Mouse (Mus musculus) limb, embryonic 11.5 days (tissue): ENCODE results near the gene Rgs16. TPM values are rescaled to one million over a fixed set of nuclear protein-coding genes. Genes with fewer than 3 reads are reported as not detected.
"Not testable (repeated sequence)": the region's sequence is repeated elsewhere in the genome, so short reads cannot be mapped to it uniquely, and the experiment has no call there.

Source experiments
- ATAC-seq: fragments of 200-750 bp; cut with Nextera tagmentation; 2 replicates; pipeline ENCODE4 v1.8.0; 2017; ENCODE audit warnings: low read depth; ENCODE audit not compliant: insufficient number of reproducible peaks, low FRiP score, low TSS enrichment
- DNase-seq: peaks from one replicate; pipeline ENCODE4 v3.0.0-alpha.2; 2015; ENCODE audit warnings: low spot score
- H3K27ac ChIP-seq: fragments of 300-500 bp; sonication (generic); replicated peaks from 2 replicates; pipeline ENCODE4 v1.5.1; 2014; ENCODE audit warnings: low read depth, mild to moderate bottlenecking, low read length
- H3K27me3 ChIP-seq: fragments of 300-500 bp; sonication (generic); 2 replicates; pipeline ENCODE4 v1.6.1; 2014; ENCODE audit warnings: mild to moderate bottlenecking, low read length, mixed read lengths; ENCODE audit not compliant: control insufficient read depth, insufficient read depth
- H3K36me3 ChIP-seq: fragments of 300-500 bp; sonication (generic); 2 replicates; pipeline ENCODE4 v1.6.1; 2014; ENCODE audit warnings: mild to moderate bottlenecking, low read length, moderate library complexity, mixed read lengths; ENCODE audit not compliant: control insufficient read depth, insufficient read depth
- H3K4me1 ChIP-seq: fragments of 300-500 bp; sonication (generic); 2 replicates; pipeline ENCODE4 v1.6.1; 2014; ENCODE audit warnings: low read length, mixed read lengths; ENCODE audit not compliant: control insufficient read depth, insufficient read depth
- H3K4me2 ChIP-seq: fragments of 300-500 bp; sonication (generic); 2 replicates; pipeline ENCODE4 v1.6.1; 2014; ENCODE audit warnings: low read depth, mild to moderate bottlenecking, moderate library complexity; ENCODE audit not compliant: severe bottlenecking
- H3K4me3 ChIP-seq: fragments of 300-500 bp; sonication (generic); 2 replicates; pipeline ENCODE4 v1.5.1; 2014; ENCODE audit warnings: low read depth, low read length
- H3K9ac ChIP-seq: fragments of 300-500 bp; sonication (generic); 2 replicates; pipeline ENCODE4 v1.6.1; 2014; ENCODE audit warnings: mild to moderate bottlenecking, low read length
- H3K9me3 ChIP-seq: fragments of 300-500 bp; sonication (generic); 2 replicates; pipeline ENCODE4 v1.6.1; 2016; ENCODE audit warnings: low read length; ENCODE audit not compliant: control insufficient read depth
- WGBS: fragments of 180-500 bp; shearing (Covaris S2); extraction: QIAGEN DNeasy Blood & Tissue Kit; methylation state at CpG from one replicate; pipeline ENCODE4 v1.1.7; 2014; 5-methylcytosine and 5-hydroxymethylcytosine counted together
- polyA plus RNA-seq: library from polyadenylated mRNA; unstranded; fragments of >200 nt; fragmentation: Nextera tagmentation; extraction: Ambion mirVana; gene quantifications from 2 replicates; pipeline ENCODE4 v1.2.1, GENCODE M21; 2014

Rgs16 gene
- polyA plus RNA-seq, 1 experiment from 2014 or later: 4.9 TPM

- H3K9ac ChIP-seq, H3K36me3 ChIP-seq, H3K4me1 ChIP-seq, H3K27ac ChIP-seq, ATAC-seq, H3K4me2 ChIP-seq, H3K9me3 ChIP-seq, DNase-seq, H3K4me3 ChIP-seq, H3K27me3 ChIP-seq: not testable (repeated sequence)
- 61% methylated on average over 6 of the region's 6 CpGs for WGBS
Measured at GRCm38 (mm10) chr1:153769571-153769970, 29.4 kb downstream of the Rgs16 start.

- H3K9me3 ChIP-seq: no peaks in the 10 kb centered on the region
- H3K4me2 ChIP-seq: no peak overlapping the region
- WGBS: 82% methylated on average over 10 of the region's 10 CpGs
- ATAC-seq (no peak), DNase-seq (no peak)
- H3K27ac ChIP-seq: no peak overlapping the region
- H3K4me1 ChIP-seq: no peaks in the 10 kb centered on the region
- H3K4me3 ChIP-seq: no peak overlapping the region
- H3K9ac ChIP-seq: no peak overlapping the region
- H3K36me3 ChIP-seq: no peaks in the 10 kb centered on the region
- no peaks in the 10 kb centered on the region for H3K27me3 ChIP-seq
Measured at GRCm38 (mm10) chr1:153769998-153770775, 30.0 kb downstream of the Rgs16 start.

- no peak for ATAC-seq
- H3K4me3 ChIP-seq: no peak overlapping the region
- H3K9ac ChIP-seq: no peak overlapping the region
- H3K36me3 ChIP-seq: no peaks in the 10 kb centered on the region
- H3K9me3 ChIP-seq: no peaks in the 10 kb centered on the region
- H3K4me1 ChIP-seq: no peaks in the 10 kb centered on the region
- 88% methylated on average over 1 of the region's 1 CpGs for WGBS
- H3K4me2 ChIP-seq: no peak overlapping the region
- no peak for DNase-seq
- no peaks in the 10 kb centered on the region for H3K27me3 ChIP-seq
- H3K27ac ChIP-seq: no peak overlapping the region
Measured at GRCm38 (mm10) chr1:153770776-153771167, 30.6 kb downstream of the Rgs16 start.

GRCm38 (mm10) chr1:153775174-153775573, 35.0 kb downstream of the Rgs16 start:
- ATAC-seq (no peak), DNase-seq (no peak)
- 82% methylated on average over 6 of the region's 6 CpGs for WGBS
- Histone ChIP-seq H3K4me3 (no peak overlapping the region), H3K9ac (no peak overlapping the region), H3K4me2 (no peak overlapping the region), H3K27me3 (no peaks in the 10 kb centered on the region), H3K4me1 (no peaks in the 10 kb centered on the region), H3K9me3 (no peaks in the 10 kb centered on the region), H3K36me3 (no peaks in the 10 kb centered on the region), H3K27ac (no peak overlapping the region)

GRCm38 (mm10) chr1:153776257-153776656, 36.1 kb downstream of the Rgs16 start:
- no peaks in the 10 kb centered on the region for H3K27me3 ChIP-seq
- no peak overlapping the region for H3K9ac ChIP-seq
- H3K36me3 ChIP-seq: no peaks in the 10 kb centered on the region
- no peaks in the 10 kb centered on the region for H3K9me3 ChIP-seq
- H3K4me1 ChIP-seq: no peaks in the 10 kb centered on the region
- DNase-seq: no peak
- no peak overlapping the region for H3K4me3 ChIP-seq
- no peak overlapping the region for H3K4me2 ChIP-seq
- no peak overlapping the region for H3K27ac ChIP-seq
- no peak for ATAC-seq
- WGBS: 80% methylated on average over 7 of the region's 7 CpGs

GRCm38 (mm10) chr1:153778205-153778604, 38.1 kb downstream of the Rgs16 start:
- Histone ChIP-seq H3K4me3 (no peak overlapping the region), H3K36me3 (no peaks in the 10 kb centered on the region), H3K4me1 (no peaks in the 10 kb centered on the region), H3K9me3 (no peaks in the 10 kb centered on the region), H3K9ac (no peak overlapping the region), H3K4me2 (no peak overlapping the region), H3K27me3 (no peaks in the 10 kb centered on the region), H3K27ac (no peak overlapping the region)
- DNase-seq: no peak
- 91% methylated on average over 10 of the region's 10 CpGs for WGBS
- no peak for ATAC-seq

GRCm38 (mm10) chr1:153783339-153783738, 43.2 kb downstream of the Rgs16 start:
- H3K4me3 ChIP-seq: no peak overlapping the region
- DNase-seq: no peak
- H3K27me3 ChIP-seq: no peaks in the 10 kb centered on the region
- H3K27ac ChIP-seq: no peak overlapping the region
- WGBS: 41% methylated on average over 1 of the region's 1 CpGs
- no peak overlapping the region for H3K9ac ChIP-seq
- no peaks in the 10 kb centered on the region for H3K4me1 ChIP-seq
- no peaks in the 10 kb centered on the region for H3K9me3 ChIP-seq
- H3K36me3 ChIP-seq: no peaks in the 10 kb centered on the region
- no peak for ATAC-seq
- no peak overlapping the region for H3K4me2 ChIP-seq

GRCm38 (mm10) chr1:153785608-153786007, 45.5 kb downstream of the Rgs16 start:
- no peak overlapping the region for H3K4me2 ChIP-seq
- H3K36me3 ChIP-seq: no peaks in the 10 kb centered on the region
- H3K27ac ChIP-seq: no peak overlapping the region
- no peaks in the 10 kb centered on the region for H3K27me3 ChIP-seq
- ATAC-seq (no peak), DNase-seq (no peak)
- H3K9ac ChIP-seq: no peak overlapping the region
- H3K9me3 ChIP-seq: no peaks in the 10 kb centered on the region
- no peaks in the 10 kb centered on the region for H3K4me1 ChIP-seq
- H3K4me3 ChIP-seq: no peak overlapping the region
- 78% methylated on average over 4 of the region's 4 CpGs for WGBS

- no peak overlapping the region for H3K9ac ChIP-seq
- 77% methylated on average over 2 of the region's 2 CpGs for WGBS
- no peaks in the 10 kb centered on the region for H3K36me3 ChIP-seq
- no peak overlapping the region for H3K4me2 ChIP-seq
- H3K4me3 ChIP-seq: no peak overlapping the region
- no peaks in the 10 kb centered on the region for H3K4me1 ChIP-seq
- ATAC-seq: no peak
- no peaks in the 10 kb centered on the region for H3K9me3 ChIP-seq
- no peak for DNase-seq
- H3K27ac ChIP-seq: no peak overlapping the region
- no peaks in the 10 kb centered on the region for H3K27me3 ChIP-seq
Measured at GRCm38 (mm10) chr1:153790708-153791107, 50.6 kb downstream of the Rgs16 start.
